Mouse (Mus musculus) kidney, embryonic 15.5 days (tissue): ENCODE results near the gene Ajuba. TPM values are rescaled to one million over a fixed set of nuclear protein-coding genes. Genes with fewer than 3 reads are reported as not detected.
"Not testable (repeated sequence)": the region's sequence is repeated elsewhere in the genome, so short reads cannot be mapped to it uniquely, and the experiment has no call there.

Experiments
- ATAC-seq: fragments of 200-750 bp; cut with Nextera tagmentation; replicated peaks from 2 replicates; pipeline ENCODE4 v1.8.0; 2017; ENCODE audit warnings: moderate TSS enrichment; ENCODE audit not compliant: low FRiP score
- H3K27ac ChIP-seq: fragments of 300-500 bp; sonication (generic); 2 replicates; pipeline ENCODE4 v1.5.1; 2015; ENCODE audit warnings: mild to moderate bottlenecking, inconsistent platforms
- H3K27me3 ChIP-seq: fragments of 300-500 bp; sonication (generic); 2 replicates; pipeline ENCODE4 v1.6.1; 2015; ENCODE audit warnings: inconsistent platforms
- H3K36me3 ChIP-seq: fragments of 300-500 bp; sonication (generic); 2 replicates; pipeline ENCODE4 v1.6.1; 2015; ENCODE audit warnings: inconsistent platforms
- H3K4me1 ChIP-seq: fragments of 300-500 bp; sonication (generic); 2 replicates; pipeline ENCODE4 v1.6.1; 2015; ENCODE audit warnings: inconsistent platforms
- H3K4me2 ChIP-seq: fragments of 300-500 bp; sonication (generic); 2 replicates; pipeline ENCODE4 v1.6.1; 2015; ENCODE audit warnings: moderate library complexity, mild to moderate bottlenecking, inconsistent platforms
- H3K4me3 ChIP-seq: fragments of 300-500 bp; sonication (generic); replicated peaks from 2 replicates; pipeline ENCODE4 v1.5.1; 2015; ENCODE audit warnings: mild to moderate bottlenecking, inconsistent platforms
- H3K9ac ChIP-seq: fragments of 300-500 bp; sonication (generic); 2 replicates; pipeline ENCODE4 v1.6.1; 2015; ENCODE audit warnings: mild to moderate bottlenecking, inconsistent platforms
- H3K9me3 ChIP-seq: fragments of 300-500 bp; sonication (generic); replicated peaks from 2 replicates; pipeline ENCODE4 v1.6.1; 2016; ENCODE audit warnings: inconsistent platforms
- whole genome bisulfite sequencing: fragments of 180-500 bp; shearing (Covaris S2); methylation state at CpG from one replicate; pipeline ENCODE4 v1.1.7; 2015; ENCODE audit warnings: mixed read lengths; 5-methylcytosine and 5-hydroxymethylcytosine counted together
- polyA plus RNA-seq: library from polyadenylated mRNA; unstranded; fragments of >200 nt; fragmentation: Nextera tagmentation; extraction: Ambion mirVana; gene quantifications from 2 replicates; pipeline ENCODE4 v1.2.1, GENCODE M21; 2015

The Ajuba gene
- 45.9 and 50.4 TPM in 2 replicates for polyA plus RNA-seq

DNA sequence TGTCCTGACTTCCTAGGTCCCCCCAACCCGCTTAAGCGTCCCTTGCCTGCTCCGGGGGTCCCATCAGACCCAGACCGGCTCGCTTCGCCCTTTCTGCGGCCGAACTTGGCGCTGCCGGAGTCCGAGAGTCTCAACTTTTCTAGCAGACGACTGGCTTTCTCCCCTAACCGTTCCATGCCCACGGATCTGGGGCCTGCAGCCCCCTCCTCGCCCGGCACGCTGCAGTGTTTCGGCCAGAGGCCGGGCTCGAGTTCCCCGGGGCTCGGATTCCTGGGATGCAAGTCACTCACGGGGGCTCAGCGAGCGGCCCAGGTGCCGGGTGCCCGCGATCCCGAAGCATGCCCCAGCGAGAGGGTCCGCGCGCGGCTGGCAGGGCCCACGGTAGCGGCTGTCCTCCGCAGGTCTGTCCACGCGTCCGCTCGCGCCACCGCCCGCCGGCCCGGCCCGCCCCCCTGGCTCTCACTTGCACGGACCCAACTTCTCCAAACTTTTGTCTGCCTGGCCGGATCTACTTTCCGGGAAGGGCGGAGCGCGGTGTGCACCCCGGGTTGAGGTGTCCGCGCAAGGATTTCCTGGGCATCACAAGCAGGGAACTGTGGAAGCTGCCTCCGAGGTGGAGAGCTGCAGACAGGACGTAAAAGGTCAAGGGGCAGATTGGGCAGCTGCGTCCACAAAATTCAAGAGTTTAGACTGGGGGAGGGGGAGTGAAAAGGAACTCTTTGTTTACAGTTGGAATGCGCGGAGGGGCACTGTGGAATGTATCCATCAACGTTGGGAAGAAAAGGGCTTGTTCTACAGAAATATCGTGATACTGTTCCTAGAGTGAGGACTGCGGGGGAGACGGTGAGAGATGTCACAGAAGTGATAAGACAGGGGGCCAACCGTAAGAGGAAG lies at the start of gene Ajuba:
Ajuba (minus strand) TSS at position 470 of the 894 bp plus-strand sequence.
- no peaks in the 10 kb centered on the region for H3K27me3 ChIP-seq
- no peaks in the 10 kb centered on the region for H3K9me3 ChIP-seq
- peaks cover 12% of the 10 kb centered on the region for H3K36me3 ChIP-seq
- peak within 1 kb of the TSS; percentile 96 for H3K9ac ChIP-seq
- H3K4me1 ChIP-seq: peaks cover 50% of the 10 kb centered on the region
- H3K4me2 ChIP-seq: peak within 1 kb of the TSS; percentile 84
- peak within 1 kb of the TSS; percentile 80 for H3K4me3 ChIP-seq
- ATAC-seq: peak; percentile 79
- under 1% methylated on average over 66 of the region's 66 CpGs for WGBS
- peak within 1 kb of the TSS; percentile 95 for H3K27ac ChIP-seq

DNA sequence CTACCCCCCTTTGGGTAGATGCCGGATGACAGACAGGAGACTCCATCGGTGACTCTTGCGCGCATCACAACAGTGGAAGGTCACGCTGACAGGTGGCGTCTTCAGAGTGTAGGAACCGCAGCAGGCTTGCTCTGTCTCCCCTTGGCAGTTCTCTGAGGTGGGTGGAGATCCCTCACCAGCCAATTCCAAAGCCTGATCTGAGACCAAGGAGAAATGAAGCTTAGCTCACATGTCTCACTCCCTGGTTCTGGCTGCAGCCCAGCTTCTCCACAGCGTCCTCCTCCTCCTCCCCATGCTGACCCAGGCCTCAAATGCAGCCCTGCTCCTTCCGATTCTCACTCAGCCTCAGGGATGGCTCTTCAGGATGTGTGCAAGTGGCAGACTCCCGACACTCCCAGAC lies 47.6 kb upstream of the Ajuba start:
- Histone ChIP-seq H3K4me2 (no peak overlapping the region), H3K27ac (no peak overlapping the region), H3K4me1 (no peaks in the 10 kb centered on the region), H3K9me3 (no peaks in the 10 kb centered on the region), H3K27me3 (no peaks in the 10 kb centered on the region), H3K36me3 (0 out of 2 replicates have a peak, but pooled peaks cover under 1% of the 10 kb centered on the region), H3K4me3 (no peak overlapping the region), H3K9ac (no peak overlapping the region)
- 71% methylated on average over 10 of the region's 10 CpGs for WGBS
- no peak for ATAC-seq

DNA sequence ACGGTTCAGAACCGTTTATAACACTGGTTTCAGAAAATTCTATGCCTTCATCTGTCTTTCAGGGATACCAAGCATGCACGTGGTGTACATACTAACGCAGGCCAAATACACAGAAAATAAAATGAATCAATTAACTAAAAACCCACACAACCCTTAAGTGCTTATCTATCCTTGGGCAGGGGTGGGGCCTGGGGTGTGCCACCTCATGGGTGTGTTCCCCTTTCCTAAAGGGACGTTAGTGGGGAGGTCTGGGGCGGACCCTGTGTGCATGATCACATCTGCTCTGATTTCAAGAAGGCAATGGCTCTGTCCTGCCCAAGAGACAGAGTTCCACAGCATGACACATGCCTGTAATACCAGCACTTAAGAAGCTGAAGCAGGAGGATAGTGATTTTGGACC lies 46.0 kb upstream of the Ajuba start:
- H3K9ac ChIP-seq: no peak overlapping the region
- no peak overlapping the region for H3K4me2 ChIP-seq
- H3K27ac ChIP-seq: no peak overlapping the region
- no peaks in the 10 kb centered on the region for H3K27me3 ChIP-seq
- H3K36me3 ChIP-seq: no peaks in the 10 kb centered on the region
- H3K9me3 ChIP-seq: no peaks in the 10 kb centered on the region
- H3K4me3 ChIP-seq: no peak overlapping the region
- no peaks in the 10 kb centered on the region for H3K4me1 ChIP-seq
- WGBS: 84% methylated on average over 6 of the region's 6 CpGs
- no peak for ATAC-seq

DNA sequence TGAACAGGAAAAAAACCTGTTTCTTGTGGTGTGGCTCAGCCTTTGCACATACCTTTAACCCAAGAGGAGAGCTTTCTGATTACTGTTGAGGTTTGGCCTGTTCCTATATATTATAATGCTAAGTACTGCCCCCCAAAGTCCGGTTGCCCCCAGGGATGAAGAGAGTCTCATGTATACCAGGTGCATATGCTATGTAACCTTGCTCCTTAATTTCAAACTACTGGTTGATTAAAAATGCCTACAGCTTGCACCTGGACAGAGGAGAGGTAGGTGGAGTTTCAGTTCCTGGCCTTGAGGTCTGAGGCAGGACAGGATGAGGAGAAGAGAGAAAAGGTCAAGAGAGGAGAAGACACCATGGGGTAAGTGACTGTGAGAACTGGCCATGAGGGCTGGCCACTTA lies 43.8 kb upstream of the Ajuba start, which contains the start of gene Psmb11:
Psmb11 (plus strand) TSS at position 301 of the 400 bp plus-strand sequence.
- H3K4me2 ChIP-seq: no peak within 1 kb of the TSS
- ATAC-seq: no peak
- H3K27ac ChIP-seq: no peak within 1 kb of the TSS
- H3K36me3 ChIP-seq: peaks cover 4% of the 10 kb centered on the region
- H3K27me3 ChIP-seq: no peaks in the 10 kb centered on the region
- no peak within 1 kb of the TSS for H3K9ac ChIP-seq
- H3K9me3 ChIP-seq: no peaks in the 10 kb centered on the region
- 80% methylated on average over 1 of the region's 1 CpGs for WGBS
- H3K4me1 ChIP-seq: peaks cover 11% of the 10 kb centered on the region
- no peak within 1 kb of the TSS for H3K4me3 ChIP-seq

DNA sequence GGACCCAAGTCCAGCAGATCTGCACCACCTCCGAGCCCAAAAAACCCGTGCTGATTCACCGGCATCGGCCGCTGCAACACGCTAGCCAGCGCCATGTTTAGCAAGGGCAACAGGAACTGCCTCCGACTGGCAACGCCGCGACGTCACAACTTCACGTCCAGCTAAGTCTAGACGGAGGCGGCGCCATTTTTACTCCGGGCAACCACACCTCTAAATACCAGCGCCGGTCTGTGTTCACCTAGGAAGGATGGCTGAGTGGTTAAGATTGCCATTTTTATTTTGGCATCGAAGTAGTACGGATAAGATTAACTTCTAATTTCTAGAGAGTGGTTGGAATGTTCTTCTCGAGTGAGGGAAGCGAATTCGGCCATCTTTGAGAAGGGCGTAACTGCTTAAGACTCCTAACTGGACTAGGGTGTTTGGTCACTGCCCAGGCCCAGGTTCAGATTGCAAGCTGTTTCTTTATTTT lies 40.6 kb upstream of the Ajuba start, which contains the start of gene Psmb5:
Psmb5 (minus strand) TSS at position 126 of the 469 bp plus-strand sequence.
- peak within 1 kb of the TSS; percentile 86 for H3K4me3 ChIP-seq

DNA sequence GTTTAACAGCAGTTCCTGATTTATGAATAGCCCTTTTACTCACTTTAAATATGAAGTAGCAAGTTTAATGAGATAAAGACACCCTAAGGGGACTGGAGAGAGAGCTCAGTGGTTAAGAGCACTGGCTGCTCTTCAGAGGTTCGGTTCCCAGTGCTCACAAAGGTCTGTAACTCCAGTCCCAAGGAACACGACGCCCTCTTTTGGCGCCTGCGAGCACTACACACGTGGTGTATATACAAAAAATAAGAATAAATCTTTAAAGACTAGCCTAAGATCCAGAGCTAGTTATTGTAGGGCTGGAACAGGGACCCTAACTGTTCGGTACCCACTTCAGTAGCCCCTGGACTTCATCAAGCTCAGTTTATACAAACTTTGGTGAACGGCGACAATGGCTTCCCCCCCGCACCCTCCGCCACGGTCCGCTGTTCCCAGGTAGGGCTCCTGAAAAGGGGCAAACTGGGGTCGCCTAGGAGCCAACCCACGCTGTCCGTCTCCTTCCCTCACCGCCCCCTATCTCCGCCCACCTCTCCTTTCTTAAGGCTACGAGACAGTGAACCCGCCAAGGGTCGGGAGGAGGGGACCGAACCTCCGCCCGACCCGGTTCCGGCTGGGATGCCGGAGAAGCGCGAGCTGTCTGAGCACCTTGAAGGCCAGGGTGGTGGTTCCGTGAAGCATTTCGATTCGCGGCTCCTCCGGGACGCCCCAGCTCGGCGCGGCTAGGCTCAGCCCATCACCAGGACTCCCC lies 40.0 kb upstream of the Ajuba start:
- Histone ChIP-seq H3K36me3 (peaks cover 35% of the 10 kb centered on the region), H3K4me3 (peak overlapping the region; percentile 86), H3K9me3 (no peaks in the 10 kb centered on the region), H3K27me3 (no peaks in the 10 kb centered on the region), H3K4me2 (peak overlapping the region; percentile 65), H3K27ac (peak overlapping the region; percentile 87), H3K9ac (peak overlapping the region; percentile 89), H3K4me1 (peaks cover 12% of the 10 kb centered on the region)
- ATAC-seq: peak; percentile 55
- 1% methylated on average over 38 of the region's 38 CpGs for WGBS

More for the DNA sequence above, 40.6 kb upstream of the Ajuba start, which contains the start of gene Psmb5:
- peak; percentile 89 for ATAC-seq
- no peaks in the 10 kb centered on the region for H3K9me3 ChIP-seq
- H3K9ac ChIP-seq: peak within 1 kb of the TSS; percentile 89
- peak within 1 kb of the TSS; percentile 65 for H3K4me2 ChIP-seq
- peaks cover 30% of the 10 kb centered on the region for H3K36me3 ChIP-seq
- H3K27ac ChIP-seq: peak within 1 kb of the TSS; percentile 87
- peaks cover 12% of the 10 kb centered on the region for H3K4me1 ChIP-seq
- WGBS: under 1% methylated on average over 25 of the region's 25 CpGs
- H3K27me3 ChIP-seq: no peaks in the 10 kb centered on the region

DNA sequence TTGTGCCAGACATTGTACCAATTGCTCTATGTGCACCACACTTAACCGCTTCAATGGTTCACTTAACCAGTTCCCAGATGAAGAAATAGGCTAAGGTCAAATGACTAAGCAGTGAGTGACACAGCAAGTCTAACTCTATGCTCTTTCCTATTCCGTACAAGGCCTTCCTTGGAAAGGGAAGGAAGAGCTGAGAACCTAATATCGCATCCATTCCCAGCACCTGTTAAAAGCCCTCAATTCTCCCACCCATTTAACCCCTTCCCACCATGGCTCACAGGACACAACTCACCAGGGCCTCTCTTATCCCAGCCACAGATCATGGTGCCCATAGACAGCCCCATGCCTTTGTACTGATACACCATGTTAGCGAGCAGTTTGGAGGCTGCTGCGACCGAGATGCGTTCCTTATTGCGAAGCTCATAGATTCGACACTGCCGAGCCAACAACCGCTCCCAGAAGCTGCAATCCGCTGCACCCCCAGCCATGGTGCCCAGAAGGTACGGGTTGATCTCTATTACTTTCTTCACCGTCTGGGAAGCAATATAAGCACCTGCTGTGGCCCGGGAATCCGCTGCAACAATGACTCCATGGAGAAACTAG lies 39.0 kb upstream of the Ajuba start:
- H3K4me2 ChIP-seq: peak overlapping the region; percentile 65; the same call in 1 of the 2 replicates
- peaks cover 43% of the 10 kb centered on the region for H3K36me3 ChIP-seq
- H3K9ac ChIP-seq: no peak overlapping the region
- peaks cover 12% of the 10 kb centered on the region for H3K4me1 ChIP-seq
- no peaks in the 10 kb centered on the region for H3K27me3 ChIP-seq
- no peak overlapping the region for H3K27ac ChIP-seq
- ATAC-seq: no peak
- WGBS: 91% methylated on average over 16 of the region's 16 CpGs
- H3K9me3 ChIP-seq: no peaks in the 10 kb centered on the region
- H3K4me3 ChIP-seq: peak overlapping the region; percentile 86

DNA sequence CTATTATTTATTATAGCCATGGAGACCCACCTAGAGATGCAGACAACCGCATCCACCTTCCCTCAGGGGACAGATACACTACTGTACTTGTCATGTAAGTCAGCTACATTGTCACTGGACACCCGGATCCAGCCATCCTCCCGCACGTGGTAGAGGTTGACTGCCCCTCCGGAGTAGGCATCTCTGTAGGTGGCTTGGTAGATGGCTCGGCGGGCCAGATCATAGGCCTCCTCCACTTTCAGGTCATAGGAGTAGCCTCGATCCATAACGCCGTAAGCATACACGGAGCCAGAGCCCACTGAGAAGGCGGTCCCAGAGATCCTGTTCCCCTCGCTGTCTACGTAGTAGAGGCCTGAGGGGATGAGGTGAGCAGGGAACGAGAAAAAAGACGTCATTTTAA lies 36.8 kb upstream of the Ajuba start:
- H3K9ac ChIP-seq, H3K9me3 ChIP-seq, H3K27me3 ChIP-seq, H3K4me3 ChIP-seq, H3K27ac ChIP-seq, ATAC-seq, H3K4me2 ChIP-seq: not testable (repeated sequence)
- WGBS: 87% methylated on average over 16 of the region's 16 CpGs
- peaks cover 14% of the 10 kb centered on the region for H3K4me1 ChIP-seq
- peaks cover 48% of the 10 kb centered on the region for H3K36me3 ChIP-seq

DNA sequence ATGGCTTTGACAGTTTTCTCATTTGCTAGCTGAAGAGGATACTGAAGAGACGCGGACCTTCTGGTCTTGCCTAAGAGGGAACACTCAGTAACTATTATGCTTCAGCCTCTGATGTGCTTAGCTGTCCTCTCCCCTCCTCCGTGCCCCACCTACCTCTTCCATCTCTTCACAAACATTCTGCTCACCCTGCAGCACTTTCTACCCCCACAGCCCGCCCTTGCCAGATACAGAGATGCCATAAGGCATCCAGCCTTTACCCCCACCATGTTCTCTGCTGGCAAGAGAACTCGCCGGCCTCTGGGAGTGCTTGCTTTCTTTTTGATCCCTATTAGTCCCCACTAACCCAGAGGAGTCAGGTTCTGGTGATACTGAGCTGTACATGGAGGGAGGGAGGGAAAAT lies 33.3 kb upstream of the Ajuba start:
- no peak for ATAC-seq
- Histone ChIP-seq H3K4me3 (no peak overlapping the region), H3K4me2 (no peak overlapping the region), H3K27ac (no peak overlapping the region), H3K27me3 (no peaks in the 10 kb centered on the region), H3K9ac (no peak overlapping the region), H3K4me1 (peaks cover 5% of the 10 kb centered on the region; the same call in 1 of the 2 replicates), H3K36me3 (peaks cover 39% of the 10 kb centered on the region), H3K9me3 (no peaks in the 10 kb centered on the region)
- 81% methylated on average over 6 of the region's 6 CpGs for WGBS

DNA sequence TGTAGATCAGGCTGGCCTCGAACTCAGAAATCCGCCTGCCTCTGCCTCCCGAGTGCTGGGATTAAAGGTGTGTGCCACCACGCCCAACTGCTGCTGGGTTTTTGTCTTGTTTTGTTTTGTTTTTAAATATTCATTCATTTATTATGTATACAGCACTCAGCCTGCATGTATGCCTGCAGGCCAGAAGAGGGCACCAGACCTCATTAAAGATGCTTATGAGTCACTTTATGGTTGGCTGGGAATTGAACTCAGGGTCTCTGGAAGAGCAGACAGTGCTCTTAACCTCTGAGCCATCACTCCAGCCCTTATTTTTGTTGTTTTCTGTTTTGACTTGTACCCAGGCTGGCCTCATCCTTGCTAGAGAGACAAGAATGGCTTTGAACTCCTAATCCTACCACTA lies 32.6 kb upstream of the Ajuba start:
- Histone ChIP-seq H3K9ac (no peak overlapping the region), H3K36me3 (peaks cover 34% of the 10 kb centered on the region), H3K4me1 (peaks cover 9% of the 10 kb centered on the region), H3K27me3 (no peaks in the 10 kb centered on the region), H3K4me2 (no peak overlapping the region), H3K4me3 (no peak overlapping the region), H3K9me3 (no peaks in the 10 kb centered on the region), H3K27ac (no peak overlapping the region)
- ATAC-seq: no peak
- 91% methylated on average over 4 of the region's 4 CpGs for WGBS

DNA sequence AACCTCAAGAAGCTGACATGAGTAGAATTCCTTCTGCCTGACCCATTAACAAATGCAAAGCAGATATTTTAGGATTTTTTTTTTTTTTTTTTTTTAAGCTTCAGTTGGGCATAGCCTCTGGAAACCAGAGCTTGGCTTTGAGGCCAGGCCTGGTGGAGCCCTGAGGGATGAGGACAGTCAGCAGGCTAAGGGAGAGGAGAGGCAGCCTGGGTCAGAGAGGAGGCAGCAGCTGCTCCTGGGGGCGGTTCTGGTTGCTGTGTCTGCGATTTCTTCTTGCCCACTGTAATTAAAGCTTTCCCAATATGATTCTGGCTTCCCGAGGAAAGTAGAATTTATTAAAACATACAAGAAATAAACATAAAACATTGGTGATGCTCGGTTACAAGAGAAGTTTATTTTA lies 31.9 kb upstream of the Ajuba start:
- Histone ChIP-seq H3K4me2 (no peak overlapping the region), H3K9ac (no peak overlapping the region), H3K4me1 (peaks cover 16% of the 10 kb centered on the region), H3K27ac (no peak overlapping the region), H3K36me3 (peaks cover 26% of the 10 kb centered on the region), H3K4me3 (no peak overlapping the region), H3K27me3 (no peaks in the 10 kb centered on the region), H3K9me3 (no peaks in the 10 kb centered on the region)
- ATAC-seq: no peak
- 58% methylated on average over 4 of the region's 4 CpGs for WGBS
